Mouse (Mus musculus): ENCODE measurements around the gene Eif4ebp2. TPM values are rescaled to one million over a fixed set of nuclear protein-coding genes. Genes with fewer than 3 reads are reported as not detected.
A peak's percentile ranks its signal among the peaks of the same experiment; 100 is the strongest.
"Not testable (repeated sequence)": the region's sequence is repeated elsewhere in the genome, so short reads cannot be mapped to it uniquely, and the experiment has no call there.

Gene Eif4ebp2
- total and polyA plus RNA-seq, 3 experiments: 53.3 to 71.3 (median 70.9) TPM

DNA sequence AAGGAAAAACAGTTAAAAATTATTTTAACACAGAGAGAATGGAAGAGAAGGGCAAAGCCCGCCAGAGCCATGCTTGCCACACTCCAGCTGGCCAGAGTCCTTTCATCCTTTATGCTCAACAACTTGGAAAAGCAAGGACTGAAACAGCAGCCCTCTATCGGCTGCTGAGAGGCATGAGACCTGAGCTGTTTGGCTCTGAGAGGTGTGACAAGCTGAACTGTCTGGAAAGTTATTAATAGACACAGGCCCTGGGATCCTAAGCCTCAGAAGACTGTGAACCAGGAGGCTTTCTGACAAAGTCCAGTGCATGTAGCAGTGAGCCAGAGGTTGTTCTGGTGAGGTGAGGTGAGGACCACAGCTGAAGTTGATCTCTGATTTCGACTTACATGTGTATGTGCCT, 21.2 kb upstream of the Eif4ebp2 start:
- Histone ChIP-seq H3K4me3 (no peak overlapping the region), H3K27me3 (ENCODE audit: control insufficient read depth, insufficient read depth, low read length) (no peaks in the 10 kb centered on the region), H3K36me3 (ENCODE audit: control insufficient read depth, insufficient read depth, low read length) (no peaks in the 10 kb centered on the region; the same call in 1 of the 2 replicates), H3K27ac (peak overlapping the region; percentile 63), H3K79me2 (replicated peaks; ENCODE audit: control insufficient read depth, insufficient read depth, low read length) (no peaks in the 10 kb centered on the region), H3K4me1 (ENCODE audit: control insufficient read depth, insufficient read depth, low read length) (peaks cover 5% of the 10 kb centered on the region), H3K9ac (ENCODE audit: low read depth, low read length) (no peak overlapping the region)
- peak; percentile 63 for TF ChIP-seq CTCF (IDR thresholded peaks at IDR 0.05)
- TF ChIP-seq POLR2A (IDR thresholded peaks at IDR 0.05; ENCODE audit: insufficient read depth, low read depth, low read length): 0 out of 2 replicates have a peak, but pooled peaks have one; percentile 26
- peak; percentile 68 for TF ChIP-seq EP300 (IDR thresholded peaks at IDR 0.05; ENCODE audit: insufficient read depth, low read depth, low read length)
- intact Hi-C loops (cut with DNase I): no loop called here
- DNase-seq: peak in 1 of 2 experiments; percentile 58
- WGBS: 50% methylated on average over 3 of the region's 3 CpGs

DNA sequence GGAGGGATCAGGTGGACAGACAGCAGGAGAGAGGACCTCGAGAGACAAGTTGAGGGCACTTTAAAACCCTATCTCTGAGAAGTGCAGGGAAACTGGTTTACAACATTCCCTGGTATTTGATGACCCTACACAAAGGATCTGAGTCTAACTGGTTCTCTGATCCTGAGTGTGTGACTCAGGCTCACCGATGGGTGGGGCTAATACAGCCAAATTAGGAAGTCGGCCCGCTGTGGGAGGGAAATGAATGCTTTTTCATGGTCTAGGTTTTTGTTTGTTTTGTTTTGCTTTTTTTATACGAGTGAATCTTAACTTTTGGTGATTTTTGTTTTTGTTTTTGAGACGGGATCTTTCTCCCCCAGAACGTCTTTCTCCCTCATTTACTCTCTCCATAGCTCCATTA, 16.4 kb upstream of the Eif4ebp2 start:
- Histone ChIP-seq H3K27ac (no peak overlapping the region), H3K4me3 (no peak overlapping the region), H3K9ac (ENCODE audit: low read depth, low read length) (no peak overlapping the region), H3K79me2 (replicated peaks; ENCODE audit: control insufficient read depth, insufficient read depth, low read length) (no peaks in the 10 kb centered on the region), H3K27me3 (ENCODE audit: control insufficient read depth, insufficient read depth, low read length) (no peaks in the 10 kb centered on the region), H3K4me1 (ENCODE audit: control insufficient read depth, insufficient read depth, low read length) (peaks cover 1% of the 10 kb centered on the region; the same call in 1 of the 2 replicates), H3K36me3 (ENCODE audit: control insufficient read depth, insufficient read depth, low read length) (no peaks in the 10 kb centered on the region)
- TF ChIP-seq CTCF (IDR thresholded peaks at IDR 0.05) (no peak), EP300 (IDR thresholded peaks at IDR 0.05; ENCODE audit: insufficient read depth, low read depth, low read length) (no peak), POLR2A (IDR thresholded peaks at IDR 0.05; ENCODE audit: insufficient read depth, low read depth, low read length) (no peak)
- intact Hi-C loops (cut with DNase I): no loop called here
- DNase-seq: no peak
- 62% methylated on average over 7 of the region's 7 CpGs for WGBS

DNA sequence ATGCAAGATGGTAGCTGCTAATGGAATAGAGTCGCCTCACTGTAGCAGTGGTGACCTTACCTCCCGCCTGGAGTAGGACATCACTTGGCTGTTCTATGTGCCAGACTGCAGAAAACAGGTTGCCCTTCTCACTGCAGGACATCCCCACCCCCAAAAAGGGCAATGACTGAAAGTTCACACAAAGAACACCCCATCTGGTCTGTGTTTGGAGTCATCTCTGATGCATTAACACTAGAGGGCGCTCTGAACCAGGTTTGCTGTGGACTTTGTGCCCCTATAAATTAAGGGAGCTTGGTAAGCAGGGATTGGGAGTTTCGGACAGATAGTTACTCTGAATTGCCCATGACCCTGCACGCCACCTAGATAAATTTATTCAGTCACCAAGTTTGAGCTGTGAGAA, 14.4 kb upstream of the Eif4ebp2 start:
- intact Hi-C loops (cut with DNase I): no loop called here
- Histone ChIP-seq H3K27me3 (ENCODE audit: control insufficient read depth, insufficient read depth, low read length) (no peaks in the 10 kb centered on the region), H3K9ac (ENCODE audit: low read depth, low read length) (no peak overlapping the region), H3K27ac (no peak overlapping the region), H3K4me1 (ENCODE audit: control insufficient read depth, insufficient read depth, low read length) (no peaks in the 10 kb centered on the region), H3K36me3 (ENCODE audit: control insufficient read depth, insufficient read depth, low read length) (no peaks in the 10 kb centered on the region), H3K79me2 (replicated peaks; ENCODE audit: control insufficient read depth, insufficient read depth, low read length) (no peaks in the 10 kb centered on the region), H3K4me3 (no peak overlapping the region)
- no peak for DNase-seq
- WGBS: 27% methylated on average over 5 of the region's 5 CpGs
- TF ChIP-seq CTCF (IDR thresholded peaks at IDR 0.05): peak; percentile 79
- no peak for TF ChIP-seq EP300 (IDR thresholded peaks at IDR 0.05; ENCODE audit: insufficient read depth, low read depth, low read length)

DNA sequence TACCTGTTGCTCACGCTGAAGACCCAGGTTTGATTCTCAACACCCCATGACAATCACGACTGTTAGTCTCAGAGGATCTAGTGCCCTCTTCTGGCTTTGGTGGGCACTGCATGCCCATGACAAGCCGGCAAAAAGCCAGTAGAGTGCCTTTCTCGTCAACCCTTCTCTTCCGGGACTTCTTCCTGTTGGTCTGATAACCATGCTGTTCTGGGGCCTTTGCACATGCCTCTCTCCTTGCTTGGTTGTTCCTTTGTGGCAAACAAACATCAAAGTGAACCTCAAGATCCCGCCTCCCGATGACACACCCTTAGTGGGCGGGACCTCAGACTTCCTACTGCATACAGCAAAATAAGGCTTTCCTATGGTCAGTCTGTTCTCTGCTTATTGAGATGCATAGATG, 13.8 kb upstream of the Eif4ebp2 start:
- Histone ChIP-seq H3K27me3 (ENCODE audit: control insufficient read depth, insufficient read depth, low read length) (no peaks in the 10 kb centered on the region), H3K36me3 (ENCODE audit: control insufficient read depth, insufficient read depth, low read length) (no peaks in the 10 kb centered on the region), H3K27ac (no peak overlapping the region), H3K9ac (ENCODE audit: low read depth, low read length) (no peak overlapping the region), H3K79me2 (replicated peaks; ENCODE audit: control insufficient read depth, insufficient read depth, low read length) (no peaks in the 10 kb centered on the region), H3K4me1 (ENCODE audit: control insufficient read depth, insufficient read depth, low read length) (no peaks in the 10 kb centered on the region), H3K4me3 (no peak overlapping the region)
- TF ChIP-seq EP300 (IDR thresholded peaks at IDR 0.05; ENCODE audit: insufficient read depth, low read depth, low read length) (no peak), CTCF (IDR thresholded peaks at IDR 0.05) (peak; percentile 64), POLR2A (IDR thresholded peaks at IDR 0.05; ENCODE audit: insufficient read depth, low read depth, low read length) (no peak)
- 51% methylated on average over 8 of the region's 8 CpGs for WGBS
- intact Hi-C loops (cut with DNase I): no loop called here
- DNase-seq: no peak

DNA sequence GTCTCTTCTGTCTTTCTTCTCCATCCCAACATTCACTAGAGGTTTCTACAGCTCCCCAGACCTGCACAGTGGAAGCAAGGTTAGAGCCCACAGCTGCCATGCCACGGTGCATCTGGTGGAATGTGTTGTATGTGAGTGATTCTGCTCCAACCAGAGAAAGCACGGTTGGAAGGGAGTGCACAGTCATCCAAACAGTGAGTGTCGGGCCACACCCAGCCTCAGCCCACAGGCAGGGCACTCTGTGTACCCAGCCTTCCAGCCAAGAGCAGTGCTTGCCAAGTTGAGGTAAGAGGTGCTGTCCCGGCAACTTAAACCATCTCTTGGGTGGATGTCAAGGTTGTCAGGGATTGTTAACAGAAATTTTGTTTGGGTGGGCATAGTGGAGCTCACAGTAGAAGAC, 12.5 kb upstream of the Eif4ebp2 start:
- DNase-seq: peak in 1 of 2 experiments; percentile 49
- WGBS: 39% methylated on average over 4 of the region's 4 CpGs

DNA sequence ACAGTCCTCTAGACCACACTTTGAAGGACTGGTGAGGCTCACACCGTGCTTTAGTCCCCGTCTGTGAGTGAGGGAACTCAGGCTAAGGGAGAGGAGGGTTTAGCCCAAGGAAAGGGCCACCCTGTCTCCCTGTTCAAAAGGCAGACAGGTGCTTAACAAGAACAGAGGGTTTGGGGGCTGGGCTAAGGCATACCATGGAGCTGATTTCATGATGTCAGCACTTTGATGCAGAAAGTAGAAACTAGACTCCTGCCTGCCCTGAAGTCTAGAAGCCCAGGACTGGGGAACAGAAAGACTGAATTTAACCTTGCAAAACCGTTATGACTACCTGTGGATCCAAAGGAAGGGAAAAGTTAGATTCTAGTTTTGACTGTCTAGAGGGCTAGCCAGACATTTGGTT, 4.7 kb upstream of the Eif4ebp2 start:
- Histone ChIP-seq H3K27ac (no peak overlapping the region), H3K36me3 (ENCODE audit: control insufficient read depth, insufficient read depth, low read length) (no peaks in the 10 kb centered on the region), H3K4me3 (no peak overlapping the region), H3K27me3 (ENCODE audit: control insufficient read depth, insufficient read depth, low read length) (no peaks in the 10 kb centered on the region), H3K79me2 (replicated peaks; ENCODE audit: control insufficient read depth, insufficient read depth, low read length) (no peaks in the 10 kb centered on the region), H3K9ac (ENCODE audit: low read depth, low read length) (no peak overlapping the region), H3K4me1 (ENCODE audit: control insufficient read depth, insufficient read depth, low read length) (no peaks in the 10 kb centered on the region)
- DNase-seq: no peak
- 79% methylated on average over 3 of the region's 3 CpGs for WGBS
- TF ChIP-seq EP300 (IDR thresholded peaks at IDR 0.05; ENCODE audit: insufficient read depth, low read depth, low read length) (no peak), CTCF (IDR thresholded peaks at IDR 0.05) (no peak), POLR2A (IDR thresholded peaks at IDR 0.05; ENCODE audit: insufficient read depth, low read depth, low read length) (no peak)
- intact Hi-C loops (cut with DNase I): no loop called here

More for the DNA sequence above, 12.5 kb upstream of the Eif4ebp2 start:
- no peak overlapping the region for H3K9ac ChIP-seq (ENCODE audit: low read depth, low read length)
- H3K79me2 ChIP-seq (replicated peaks; ENCODE audit: control insufficient read depth, insufficient read depth, low read length): no peaks in the 10 kb centered on the region
- H3K4me1 ChIP-seq (ENCODE audit: control insufficient read depth, insufficient read depth, low read length): no peaks in the 10 kb centered on the region
- no peaks in the 10 kb centered on the region for H3K27me3 ChIP-seq (ENCODE audit: control insufficient read depth, insufficient read depth, low read length)
- no peaks in the 10 kb centered on the region for H3K36me3 ChIP-seq (ENCODE audit: control insufficient read depth, insufficient read depth, low read length)
- intact Hi-C loops (cut with DNase I): no loop called here
- no peak overlapping the region for H3K27ac ChIP-seq
- TF ChIP-seq EP300 (IDR thresholded peaks at IDR 0.05; ENCODE audit: insufficient read depth, low read depth, low read length) (0 out of 2 replicates have a peak, but pooled peaks have one; percentile 31), POLR2A (IDR thresholded peaks at IDR 0.05; ENCODE audit: insufficient read depth, low read depth, low read length) (no peak)
- H3K4me3 ChIP-seq: no peak overlapping the region

DNA sequence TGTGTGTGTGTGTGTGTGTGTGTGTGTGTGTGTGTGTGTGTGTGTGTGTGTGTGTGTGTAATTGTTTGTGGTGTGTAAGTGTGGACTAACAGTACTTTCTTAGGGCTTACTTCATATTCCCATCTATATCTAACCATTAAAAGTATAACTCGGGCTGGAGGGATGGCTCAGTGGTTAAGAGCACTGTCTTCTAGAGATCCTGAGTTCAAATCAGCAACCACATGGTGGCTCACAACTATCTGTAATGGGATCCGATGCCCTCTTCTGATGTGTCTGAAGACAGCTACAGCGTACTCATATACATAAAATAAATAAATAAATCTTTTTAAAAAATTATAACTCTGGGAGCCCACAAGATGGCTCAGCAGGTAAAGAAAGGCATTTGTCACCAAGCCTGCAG, 710 bp upstream of the Eif4ebp2 start:
- H3K4me3 ChIP-seq; H3K9ac ChIP-seq (ENCODE audit: low read depth, low read length); H3K79me2 ChIP-seq (replicated peaks; ENCODE audit: control insufficient read depth, insufficient read depth, low read length); DNase-seq; H3K27me3 ChIP-seq (ENCODE audit: control insufficient read depth, insufficient read depth, low read length); H3K27ac ChIP-seq; intact Hi-C loops (cut with DNase I): not testable (repeated sequence)
- peaks cover 12% of the 10 kb centered on the region for H3K4me1 ChIP-seq (ENCODE audit: control insufficient read depth, insufficient read depth, low read length)
- H3K36me3 ChIP-seq (ENCODE audit: control insufficient read depth, insufficient read depth, low read length): peaks cover 11% of the 10 kb centered on the region
- 68% methylated on average over 3 of the region's 3 CpGs for WGBS
